Mouse (Mus musculus): ENCODE measurements around the gene Bsnd.
A peak's percentile ranks its signal among the peaks of the same experiment; 100 is the strongest.

The Bsnd gene

GRCm38 (mm10) chr4:106492116-106492515 is at the start of gene Bsnd:
Gene Bsnd, minus strand, starts transcription at chr4:106492283.
- no peak for DNase-seq (ENCODE audit: low read depth, low spot score)

DNA sequence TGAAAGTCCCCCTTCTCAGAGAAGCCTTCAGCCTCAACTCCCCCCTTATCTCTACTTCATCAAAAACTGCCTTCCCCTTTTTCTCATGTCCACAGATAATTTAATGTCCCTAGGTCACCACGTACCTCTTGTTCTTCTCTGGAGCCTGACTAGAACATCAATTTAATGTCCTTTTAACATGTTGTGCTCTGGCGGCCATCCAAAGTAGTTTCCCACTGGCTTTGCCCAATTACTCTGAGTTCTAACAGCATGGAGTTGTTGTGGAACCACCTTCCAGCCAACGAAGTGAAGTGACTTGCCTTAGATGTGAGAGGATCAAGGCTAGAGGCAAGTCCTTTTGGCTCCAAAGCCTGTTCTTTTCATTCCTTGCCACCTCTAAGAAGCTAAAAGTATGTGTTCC is 49.4 kb upstream of the Bsnd start:
- DNase-seq (ENCODE audit: low read depth, low spot score): no peak

DNA sequence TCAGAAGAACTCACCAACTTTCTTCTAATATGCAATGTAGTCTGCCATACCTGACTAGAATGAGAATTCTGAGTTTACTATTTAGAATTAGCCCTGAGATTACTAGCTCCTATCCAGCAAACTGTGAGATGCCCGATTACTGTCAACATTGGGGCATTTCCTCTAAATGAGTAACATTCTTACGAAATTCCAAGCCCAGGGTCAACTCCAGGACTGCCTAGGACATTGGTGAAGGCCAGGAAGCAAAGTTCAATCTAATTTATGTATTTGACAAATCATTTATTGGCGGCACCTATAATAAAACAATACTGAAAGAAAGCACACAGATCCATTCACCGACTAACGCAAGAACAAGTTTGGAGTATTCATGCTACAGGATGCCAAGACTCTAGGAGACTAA is 47.7 kb upstream of the Bsnd start:
- no peak for DNase-seq (ENCODE audit: low read depth, low spot score)

DNA sequence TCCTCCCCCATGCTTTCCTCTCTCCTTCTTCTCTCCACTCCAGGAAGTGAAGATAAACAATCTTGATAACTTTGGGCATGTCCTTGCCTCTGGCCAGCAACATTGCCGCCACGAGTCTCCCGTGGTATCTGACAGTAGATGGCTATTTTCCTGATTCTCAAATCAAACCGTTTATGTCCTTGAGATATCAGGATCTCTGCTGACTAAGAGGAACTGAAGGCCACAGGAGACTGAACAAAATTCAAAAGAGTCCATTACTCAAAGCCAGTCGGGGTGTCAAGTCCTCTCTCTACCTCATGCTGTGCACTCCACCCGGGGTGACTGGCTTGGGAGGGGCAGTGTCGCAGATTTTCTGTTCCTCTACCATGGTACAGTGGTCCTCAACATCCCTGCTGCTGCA is 42.2 kb upstream of the Bsnd start:
- DNase-seq (ENCODE audit: low read depth, low spot score): no peak

- DNase-seq (ENCODE audit: low read depth, low spot score): no peak
Observed at GRCm38 (mm10) chr4:106533421-106534080, 41.5 kb upstream of the Bsnd start.

GRCm38 (mm10) chr4:106530113-106530482 is 38.0 kb upstream of the Bsnd start:
- no peak for DNase-seq (ENCODE audit: low read depth, low spot score)

GRCm38 (mm10) chr4:106529375-106530112 is 37.5 kb upstream of the Bsnd start:
- peak; percentile 76 for DNase-seq (ENCODE audit: low read depth, low spot score)

- no peak for DNase-seq (ENCODE audit: low read depth, low spot score)
Observed at GRCm38 (mm10) chr4:106527856-106528547, 35.9 kb upstream of the Bsnd start.

GRCm38 (mm10) chr4:106525001-106525400 is 32.9 kb upstream of the Bsnd start:
- DNase-seq (ENCODE audit: low read depth, low spot score): no peak

- DNase-seq (ENCODE audit: low read depth, low spot score): no peak
Observed at GRCm38 (mm10) chr4:106524131-106524530, 32.0 kb upstream of the Bsnd start.

DNA sequence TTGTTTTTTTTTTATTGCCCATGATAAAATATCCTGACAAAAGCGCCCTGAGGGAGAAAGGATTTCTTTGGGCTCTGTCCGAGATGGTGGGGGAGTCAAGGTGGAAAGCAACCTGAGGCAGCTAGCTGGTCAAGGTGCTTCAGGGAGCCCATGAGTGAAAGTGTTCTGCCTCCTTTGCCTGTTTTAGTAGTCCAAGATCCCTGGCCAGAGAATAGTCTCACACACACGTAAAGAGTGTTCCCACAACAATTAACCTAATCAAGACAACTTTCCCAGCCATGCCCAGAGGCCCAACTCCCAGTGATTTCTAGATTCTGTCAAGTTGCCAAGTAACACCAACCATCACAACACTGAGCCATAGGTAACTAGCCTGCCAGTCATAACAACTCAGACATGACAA is 30.5 kb upstream of the Bsnd start:
- no peak for DNase-seq (ENCODE audit: low read depth, low spot score)

DNA sequence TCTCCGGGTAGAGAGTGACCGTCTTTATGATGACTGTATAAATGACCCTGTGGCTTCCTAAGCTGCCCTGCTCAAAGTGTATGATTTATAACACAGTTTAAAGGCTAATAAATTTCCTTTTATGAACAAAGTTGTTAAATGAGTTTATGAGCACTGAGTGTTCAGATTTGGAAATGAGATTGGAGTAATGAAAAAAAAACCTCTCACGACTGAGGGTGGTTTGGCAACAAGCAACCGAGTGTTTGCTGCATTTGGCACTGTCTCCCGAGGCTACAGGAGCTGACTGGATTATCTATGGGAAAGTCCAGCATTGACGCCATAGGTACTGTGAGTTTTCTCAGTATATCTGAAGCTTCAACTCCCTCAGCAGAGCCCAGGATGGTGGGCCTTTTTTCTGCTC is 22.5 kb upstream of the Bsnd start:
- no peak for DNase-seq (ENCODE audit: low read depth, low spot score)

DNA sequence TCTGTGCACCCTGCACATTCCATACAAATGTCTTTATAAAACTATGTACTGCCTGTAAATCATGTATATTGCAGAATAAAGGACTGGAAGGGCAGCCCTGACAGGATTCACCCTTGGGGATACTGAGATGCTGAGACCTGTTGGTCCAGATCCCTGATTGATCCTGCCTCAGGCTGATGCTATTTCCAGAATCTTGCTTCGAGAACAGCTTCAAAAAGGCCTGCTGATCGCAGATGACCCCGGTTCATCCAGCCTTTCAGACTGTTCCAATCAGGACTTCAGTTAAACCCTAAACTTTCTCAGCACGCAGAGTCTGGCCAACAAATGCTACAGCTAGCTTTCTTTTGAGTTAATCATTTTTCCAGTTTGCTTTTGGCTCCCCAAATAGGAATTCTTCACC is 17.8 kb upstream of the Bsnd start:
- no peak for DNase-seq (ENCODE audit: low read depth, low spot score)

DNA sequence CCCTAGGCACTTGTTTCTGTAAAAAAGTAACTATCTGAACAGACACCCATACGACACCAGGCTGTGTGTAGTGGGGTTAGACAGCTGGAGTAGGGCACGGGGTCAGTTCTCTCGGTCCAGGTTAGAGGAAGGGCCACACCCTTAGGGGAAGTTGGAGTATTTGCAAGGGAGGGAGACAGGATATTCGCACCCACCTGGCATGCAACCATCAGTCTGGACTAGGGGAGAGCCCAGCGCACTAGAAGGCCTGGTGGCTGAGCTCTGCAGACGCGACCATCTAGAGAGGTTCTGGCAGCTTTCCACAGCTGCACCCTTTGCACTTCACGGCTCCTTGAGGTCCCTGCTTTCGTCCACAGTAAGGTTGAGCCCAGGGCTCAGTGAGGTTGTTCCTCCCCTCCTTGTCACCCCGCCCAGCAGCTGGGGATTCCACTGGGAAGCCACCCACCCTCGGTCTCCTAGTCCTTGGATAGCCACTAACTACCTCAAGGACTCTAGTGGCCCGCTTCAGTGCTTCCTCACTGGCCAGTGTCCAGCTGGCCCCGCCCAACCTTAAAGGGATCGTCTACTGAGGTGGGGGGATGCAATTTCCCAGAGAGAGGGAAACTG is 13.5 kb upstream of the Bsnd start:
- no peak for DNase-seq (ENCODE audit: low read depth, low spot score)

GRCm38 (mm10) chr4:106503578-106503977 is 11.5 kb upstream of the Bsnd start:
- DNase-seq (ENCODE audit: low read depth, low spot score): no peak

- DNase-seq (ENCODE audit: low read depth, low spot score): no peak
Observed at GRCm38 (mm10) chr4:106500066-106500465, 8.0 kb upstream of the Bsnd start.

GRCm38 (mm10) chr4:106498471-106498844 is 6.4 kb upstream of the Bsnd start:
- no peak for DNase-seq (ENCODE audit: low read depth, low spot score)

DNA sequence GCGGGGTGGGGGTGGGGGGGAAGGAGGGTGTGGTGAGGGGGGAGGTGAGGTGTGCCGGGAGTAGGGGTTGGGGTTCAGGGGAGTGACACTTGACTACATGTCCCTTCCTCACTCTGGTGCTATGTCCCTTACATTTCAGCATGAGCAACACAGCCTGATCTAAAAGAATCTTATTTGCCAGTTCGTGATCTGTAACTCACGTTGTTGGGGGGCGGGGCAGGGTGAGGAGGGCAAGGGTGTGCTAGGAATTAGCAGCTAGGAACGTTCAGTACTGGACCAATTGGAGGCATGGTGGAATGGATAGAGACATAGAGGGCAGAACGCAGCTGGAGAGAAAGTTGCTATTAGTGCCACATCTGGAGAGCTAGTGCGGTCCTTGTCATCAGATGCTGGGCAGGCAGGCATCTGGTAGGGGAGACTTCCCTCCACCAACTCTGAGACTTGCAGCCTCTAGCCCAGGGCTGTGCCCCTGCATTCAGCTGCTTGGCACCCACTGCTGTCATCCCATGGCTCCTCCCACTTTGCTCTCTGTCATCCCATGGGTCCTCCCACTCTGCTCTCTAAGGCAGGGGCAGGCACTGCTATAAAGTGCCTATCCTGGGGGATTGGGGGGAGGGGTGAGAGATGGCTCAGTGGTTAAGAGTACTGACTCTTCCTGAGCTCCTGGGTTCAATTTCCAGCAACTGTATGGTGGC is 5.8 kb upstream of the Bsnd start:
- DNase-seq (ENCODE audit: low read depth, low spot score): no peak

GRCm38 (mm10) chr4:106496833-106497232 is 4.8 kb upstream of the Bsnd start:
- no peak for DNase-seq (ENCODE audit: low read depth, low spot score)

GRCm38 (mm10) chr4:106493639-106494038 is 1.6 kb upstream of the Bsnd start:
- DNase-seq (ENCODE audit: low read depth, low spot score): no peak

DNA sequence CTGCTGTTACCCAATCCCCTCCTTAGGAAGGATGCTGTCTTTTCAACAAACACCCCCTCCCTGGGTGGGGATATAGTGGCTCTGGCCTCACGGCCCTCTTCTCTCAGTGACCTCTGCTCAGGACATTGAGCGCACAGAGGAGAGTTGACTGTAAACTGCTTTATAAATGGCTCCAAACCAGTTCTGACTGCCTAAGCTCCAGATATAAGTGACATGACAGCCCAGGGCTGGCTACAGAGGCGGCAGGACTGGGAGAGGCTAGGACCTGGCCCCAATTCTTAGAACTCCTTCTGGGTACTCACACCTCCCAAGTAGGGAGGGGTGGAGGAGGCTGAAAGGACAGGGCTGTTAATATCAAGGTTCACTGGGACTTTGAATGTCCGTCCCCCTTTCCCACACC is 1.5 kb downstream of the Bsnd start:
- DNase-seq (ENCODE audit: low read depth, low spot score): no peak

DNA sequence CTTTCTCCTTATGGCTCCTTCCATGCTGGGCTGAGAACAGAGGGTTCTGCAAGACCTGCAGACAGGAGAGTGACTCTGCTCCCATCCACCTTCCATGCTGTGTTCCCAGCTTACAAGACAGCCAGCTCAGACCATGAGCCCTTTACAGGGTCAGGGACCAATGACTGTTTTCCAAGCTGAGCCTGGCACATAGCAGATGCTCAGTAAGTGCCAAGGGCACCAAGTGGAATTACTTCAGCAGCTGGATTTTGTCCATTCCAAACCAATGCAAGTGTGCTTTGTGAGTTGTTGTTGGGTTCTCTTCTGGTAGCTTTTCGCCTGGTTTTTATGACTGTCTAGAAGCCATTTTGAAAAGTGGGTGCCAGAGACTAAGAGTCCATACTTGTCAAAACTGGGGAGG is 8.3 kb downstream of the Bsnd start:
- no peak for DNase-seq (ENCODE audit: low read depth, low spot score)
